Mouse (Mus musculus) embryonic fibroblast, embryonic 13.5 days (primary cell): ENCODE measurements around the gene Nes. TPM values are rescaled to one million over a fixed set of nuclear protein-coding genes. Genes with fewer than 3 reads are reported as not detected.

ENCODE experiments used
- H3K27ac ChIP-seq: 2 replicates; pipeline ENCODE4 v1.5.1; 2012; ENCODE audit warnings: low read length, control low read depth, inconsistent platforms; ENCODE audit not compliant: insufficient read depth
- H3K4me1 ChIP-seq: 2 replicates; pipeline ENCODE4 v1.6.1; 2011; ENCODE audit warnings: low read length; ENCODE audit not compliant: control insufficient read depth, insufficient read depth
- H3K4me3 ChIP-seq: 2 replicates; pipeline ENCODE4 v1.5.1; 2011; ENCODE audit warnings: mild to moderate bottlenecking, control low read depth, low read length; ENCODE audit not compliant: insufficient read depth
- CTCF ChIP-seq: IDR thresholded peaks from 2 replicates; pipeline ENCODE4 v1.5.1; 2011; ENCODE audit warnings: mild to moderate bottlenecking, control low read depth, low read length, moderate library complexity, borderline replicate concordance; ENCODE audit not compliant: insufficient read depth
- POLR2A ChIP-seq: IDR thresholded peaks from 2 replicates; pipeline ENCODE4 v1.6.1; 2011; ENCODE audit warnings: low read depth, mild to moderate bottlenecking, control low read depth, low read length, moderate library complexity
- polyA plus RNA-seq: library from polyadenylated mRNA; stranded (reverse); fragments of >200 nt; gene quantifications from 2 replicates; pipeline ENCODE4 v1.2.4, GENCODE M21; 2011; ENCODE audit warnings: low read depth; ENCODE audit not compliant: missing spikeins, insufficient read length

Nes gene
- polyA plus RNA-seq, 1 experiment: 25.7 TPM

- TF ChIP-seq CTCF (no peak), POLR2A (no peak)
- Histone ChIP-seq H3K4me3 (no peak overlapping the region), H3K27ac (no peak overlapping the region), H3K4me1 (peaks cover 4% of the 10 kb centered on the region)
These were observed 19.1 kb downstream of the Nes start for GRCm38 (mm10) chr3:87989935-87990334.

- TF ChIP-seq POLR2A (no peak), CTCF (no peak)
- Histone ChIP-seq H3K27ac (no peak overlapping the region), H3K4me3 (no peak overlapping the region), H3K4me1 (no peaks in the 10 kb centered on the region)
These were observed 22.6 kb downstream of the Nes start for GRCm38 (mm10) chr3:87993436-87993835.

GRCm38 (mm10) chr3:87995331-87995730 is 24.5 kb downstream of the Nes start:
- Histone ChIP-seq H3K27ac (no peak overlapping the region), H3K4me1 (no peaks in the 10 kb centered on the region)
- TF ChIP-seq CTCF: no peak
- TF ChIP-seq POLR2A: no peak

GRCm38 (mm10) chr3:87996401-87996800 is 25.5 kb downstream of the Nes start:
- Histone ChIP-seq H3K4me1 (no peaks in the 10 kb centered on the region), H3K4me3 (no peak overlapping the region), H3K27ac (no peak overlapping the region)
- TF ChIP-seq CTCF: no peak
- TF ChIP-seq POLR2A: no peak

More at GRCm38 (mm10) chr3:87995331-87995730, 24.5 kb downstream of the Nes start:
- no peak overlapping the region for H3K4me3 ChIP-seq

DNA sequence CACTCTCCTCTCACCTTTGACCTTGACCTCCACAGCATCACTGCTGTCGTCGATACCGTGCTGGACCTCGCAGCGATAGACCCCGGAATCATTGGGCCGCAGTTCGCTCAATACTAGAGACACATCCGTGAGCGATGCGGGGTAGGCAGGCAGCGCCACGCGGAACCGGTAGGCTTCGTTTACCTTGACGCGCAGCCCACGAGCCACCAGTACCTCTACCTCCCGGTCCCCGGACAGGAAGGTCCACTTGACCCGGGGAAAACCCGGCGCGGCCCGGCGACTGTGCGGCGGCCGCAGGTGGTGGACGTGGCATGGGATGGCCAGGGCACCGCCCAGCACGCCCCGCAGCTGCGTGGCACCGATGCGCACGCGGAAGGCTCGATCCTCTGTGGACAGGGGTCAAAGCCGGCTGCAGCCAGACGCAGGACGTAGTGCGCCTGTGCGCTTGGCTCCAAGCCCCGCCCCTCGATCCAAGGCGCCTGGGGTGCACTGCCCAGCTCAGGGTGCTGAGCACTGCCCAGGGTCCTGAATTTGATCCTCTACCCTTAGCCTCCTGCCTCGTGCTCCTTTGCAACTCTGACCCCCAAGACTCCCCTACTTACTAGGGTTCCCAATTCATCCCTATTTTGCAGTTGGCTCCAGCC is 26.2 kb downstream of the Nes start:
- TF ChIP-seq POLR2A (no peak), CTCF (no peak)
- H3K4me3 ChIP-seq: peak overlapping the region; percentile 9
- H3K27ac ChIP-seq: no peak overlapping the region
- H3K4me1 ChIP-seq: no peaks in the 10 kb centered on the region

DNA sequence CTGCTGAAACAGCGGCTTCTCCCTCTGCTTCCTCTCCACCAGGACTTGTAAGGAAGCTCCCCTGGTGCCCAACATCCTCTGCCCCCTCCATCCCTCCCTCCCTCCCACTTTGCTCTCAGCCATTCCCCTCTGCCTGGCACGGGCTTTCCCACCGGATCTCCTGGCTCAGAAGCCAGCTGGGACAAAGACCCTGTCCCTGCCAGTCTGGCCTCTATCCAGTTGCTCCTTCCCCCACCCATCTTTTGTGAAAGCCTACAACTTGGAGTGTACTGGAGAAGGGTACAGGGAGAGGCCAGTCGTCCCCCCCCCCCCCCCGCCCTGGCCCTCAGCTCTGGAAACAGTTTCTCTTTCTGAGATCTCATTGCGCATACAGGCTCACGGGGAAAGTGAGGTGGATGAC is 27.9 kb downstream of the Nes start:
- Histone ChIP-seq H3K4me1 (no peaks in the 10 kb centered on the region), H3K27ac (no peak overlapping the region), H3K4me3 (no peak overlapping the region)
- TF ChIP-seq CTCF: no peak
- TF ChIP-seq POLR2A: no peak

GRCm38 (mm10) chr3:87999243-87999895 is 28.5 kb downstream of the Nes start:
- no peaks in the 10 kb centered on the region for H3K4me1 ChIP-seq
- TF ChIP-seq CTCF: no peak
- no peak for TF ChIP-seq POLR2A
- H3K4me3 ChIP-seq: no peak overlapping the region

GRCm38 (mm10) chr3:88000181-88000580 is 29.3 kb downstream of the Nes start, which contains the start of gene Bcan:
Gene Bcan, minus strand, starts transcription at chr3:88000230.
- H3K27ac ChIP-seq: no peak within 1 kb of the TSS
- TF ChIP-seq CTCF (no peak), POLR2A (no peak)
- no peak within 1 kb of the TSS for H3K4me3 ChIP-seq
- H3K4me1 ChIP-seq: no peaks in the 10 kb centered on the region

More at GRCm38 (mm10) chr3:87999243-87999895, 28.5 kb downstream of the Nes start:
- no peak overlapping the region for H3K27ac ChIP-seq

DNA sequence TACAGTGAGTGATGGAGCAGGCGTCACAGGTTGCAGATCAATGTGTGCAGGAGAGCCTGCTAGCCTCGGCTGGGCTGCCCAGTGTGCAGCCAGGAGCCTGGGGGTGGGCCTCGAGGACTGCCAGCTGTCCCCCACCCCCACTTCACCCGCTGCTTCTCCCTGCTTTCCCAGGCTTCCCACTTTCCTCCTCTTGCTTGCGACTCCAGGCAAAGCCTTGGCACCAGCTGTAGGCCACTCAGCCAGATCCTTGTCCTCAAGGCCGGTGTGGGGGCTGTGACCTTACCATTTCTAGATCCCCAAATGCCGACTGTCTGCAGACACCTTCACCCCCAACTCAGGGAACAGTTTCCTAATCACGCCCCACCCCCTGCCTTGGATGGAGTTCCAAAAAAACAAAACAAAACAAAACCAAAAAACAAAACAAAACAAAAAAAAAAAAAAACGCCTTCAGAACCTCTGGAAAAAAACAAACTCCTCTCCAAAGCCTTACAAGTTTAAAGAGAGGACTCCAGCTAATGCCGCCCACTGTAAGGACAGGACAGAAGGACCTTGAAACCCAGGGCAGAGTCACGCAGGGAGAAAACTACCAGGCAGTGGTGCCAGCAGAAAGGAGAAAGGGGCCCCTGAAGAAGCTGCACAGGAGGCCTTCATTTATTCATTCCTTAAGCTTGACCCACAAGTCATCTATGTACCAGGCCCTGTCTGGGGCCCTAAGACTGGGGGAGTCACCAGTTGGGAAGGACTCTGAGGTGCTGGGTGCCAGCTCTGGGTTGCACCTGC is 30.1 kb downstream of the Nes start:
- TF ChIP-seq CTCF (no peak), POLR2A (no peak)
- Histone ChIP-seq H3K4me3 (no peak overlapping the region), H3K4me1 (no peaks in the 10 kb centered on the region), H3K27ac (no peak overlapping the region)
